Mouse (Mus musculus): Measurements from ENCODE around the gene Rlim. TPM values are rescaled to one million over a fixed set of nuclear protein-coding genes. Genes with fewer than 3 reads are reported as not detected.

Gene Rlim
- polyA plus RNA-seq, 1 experiment from 2014 or later: 18.9 TPM

GRCm38 (mm10) chrX:103981806-103982205 lies 722 bp upstream of the Rlim start:
- ATAC-seq (replicated peaks; ENCODE audit: insufficient number of reproducible peaks, insufficient read depth, low FRiP score, low read depth): no peak
- Histone ChIP-seq H3K4me1 (replicated peaks) (peaks cover 2% of the 10 kb centered on the region; the same call in 1 of the 2 replicates), H3K9me3 (replicated peaks) (no peaks in the 10 kb centered on the region), H3K27ac (peak overlapping the region; percentile 95), H3K36me3 (no peaks in the 10 kb centered on the region), H3K27me3 (peaks cover 4% of the 10 kb centered on the region; the same call in 1 of the 2 replicates), H3K4me2 (peak overlapping the region; percentile 52), H3K9ac (no peak overlapping the region), H3K4me3 (peak overlapping the region; percentile 68)
- WGBS: 74% methylated on average over 10 of the region's 10 CpGs

GRCm38 (mm10) chrX:103980590-103981168 lies 405 bp downstream of the Rlim start:
- H3K36me3 ChIP-seq: peaks cover 3% of the 10 kb centered on the region; the same call in 1 of the 2 replicates
- peak overlapping the region; percentile 95 for H3K27ac ChIP-seq
- H3K4me1 ChIP-seq (replicated peaks): peaks cover 2% of the 10 kb centered on the region; the same call in 1 of the 2 replicates
- peak overlapping the region; percentile 68 for H3K4me3 ChIP-seq
- no peaks in the 10 kb centered on the region for H3K9me3 ChIP-seq (replicated peaks)
- peak overlapping the region; percentile 58 for H3K4me2 ChIP-seq
- H3K9ac ChIP-seq: peak overlapping the region; percentile 72
- peak; percentile 30; the same call in 1 of the 2 replicates for ATAC-seq (replicated peaks; ENCODE audit: insufficient number of reproducible peaks, insufficient read depth, low FRiP score, low read depth)
- WGBS: 14% methylated on average over 50 of the region's 51 CpGs
- no peaks in the 10 kb centered on the region for H3K27me3 ChIP-seq

GRCm38 (mm10) chrX:103980036-103980435 lies 1.0 kb downstream of the Rlim start:
- Histone ChIP-seq H3K4me2 (peak overlapping the region; percentile 58), H3K4me1 (replicated peaks) (peaks cover 2% of the 10 kb centered on the region; the same call in 1 of the 2 replicates), H3K9me3 (replicated peaks) (no peaks in the 10 kb centered on the region), H3K9ac (peak overlapping the region; percentile 72), H3K27ac (peak overlapping the region; percentile 95), H3K4me3 (peak overlapping the region; percentile 68), H3K36me3 (peaks cover 3% of the 10 kb centered on the region; the same call in 1 of the 2 replicates), H3K27me3 (no peaks in the 10 kb centered on the region)
- no peak for ATAC-seq (replicated peaks; ENCODE audit: insufficient number of reproducible peaks, insufficient read depth, low FRiP score, low read depth)
- WGBS: 9% methylated on average over 12 of the region's 12 CpGs

DNA sequence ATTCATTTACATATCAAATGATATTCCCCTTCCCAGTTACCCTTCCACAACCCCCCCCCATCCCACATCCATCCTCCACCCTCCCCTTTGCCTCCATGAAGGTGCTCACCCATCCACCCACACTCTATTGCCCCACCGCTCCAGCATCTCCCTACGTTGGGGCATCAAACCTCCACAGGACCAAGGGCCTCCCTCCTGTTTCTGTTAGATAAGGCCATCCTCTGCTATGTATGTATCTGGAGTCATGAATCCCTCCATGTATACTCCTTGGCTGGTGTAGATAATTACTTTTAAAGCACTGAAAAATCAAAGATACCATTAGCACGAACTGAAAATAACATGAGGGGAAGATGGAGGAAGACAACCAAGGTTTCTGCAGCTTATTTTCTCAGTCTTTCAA lies 41.4 kb downstream of the Rlim start:
- Histone ChIP-seq H3K27me3 (peaks cover 15% of the 10 kb centered on the region), H3K4me2 (no peak overlapping the region), H3K4me1 (replicated peaks) (no peaks in the 10 kb centered on the region), H3K9ac (no peak overlapping the region), H3K27ac (no peak overlapping the region), H3K4me3 (no peak overlapping the region), H3K9me3 (replicated peaks) (no peaks in the 10 kb centered on the region), H3K36me3 (no peaks in the 10 kb centered on the region)
- ATAC-seq (replicated peaks; ENCODE audit: insufficient number of reproducible peaks, insufficient read depth, low FRiP score, low read depth): no peak
- 87% methylated on average over 3 of the region's 3 CpGs for WGBS

DNA sequence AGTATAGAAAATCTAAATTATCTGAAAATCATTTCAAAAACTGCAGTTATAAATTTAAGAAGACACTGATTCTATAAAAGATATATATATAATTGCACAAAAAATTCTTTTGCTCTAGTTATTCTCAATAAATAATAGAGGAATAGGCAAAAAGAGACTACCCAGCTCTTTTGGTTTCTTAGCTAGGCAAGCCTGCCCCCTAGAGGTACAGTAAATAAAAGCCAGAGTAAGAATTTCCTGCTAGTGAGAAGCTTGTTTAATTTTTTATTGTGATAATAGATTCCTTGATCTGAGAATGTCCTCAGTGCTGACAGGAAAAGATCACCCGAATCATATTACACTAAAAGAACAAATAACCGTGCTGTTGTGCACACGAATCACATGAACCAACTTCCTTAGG lies 43.8 kb downstream of the Rlim start:
- H3K4me1 ChIP-seq (replicated peaks): no peaks in the 10 kb centered on the region
- no peak overlapping the region for H3K4me3 ChIP-seq
- peaks cover 11% of the 10 kb centered on the region for H3K27me3 ChIP-seq
- H3K27ac ChIP-seq: no peak overlapping the region
- H3K9me3 ChIP-seq (replicated peaks): no peaks in the 10 kb centered on the region
- H3K36me3 ChIP-seq: no peaks in the 10 kb centered on the region
- ATAC-seq (replicated peaks; ENCODE audit: insufficient number of reproducible peaks, insufficient read depth, low FRiP score, low read depth): no peak
- H3K9ac ChIP-seq: no peak overlapping the region
- H3K4me2 ChIP-seq: no peak overlapping the region
- WGBS: 21% methylated on average over 3 of the region's 3 CpGs

DNA sequence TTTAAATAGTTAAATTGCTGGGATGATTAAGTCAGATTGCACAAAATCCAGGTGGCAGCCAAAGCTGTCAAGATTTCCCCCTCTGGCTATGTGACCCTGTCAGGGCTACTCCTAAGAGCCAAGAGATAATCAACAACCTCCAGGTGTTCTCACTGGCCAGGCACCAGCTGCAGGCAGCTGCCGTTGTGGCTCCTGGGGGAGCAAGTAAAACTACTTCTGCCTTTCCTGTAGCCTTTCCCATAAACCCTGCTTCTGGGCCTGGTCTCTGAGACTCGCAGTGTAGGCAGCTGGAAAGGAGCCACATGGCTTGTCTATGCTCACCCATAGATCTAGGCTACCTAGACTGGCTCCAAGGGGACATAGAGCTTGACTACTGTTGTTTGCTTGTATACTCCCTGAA lies 58.6 kb downstream of the Rlim start:
- no peak overlapping the region for H3K9ac ChIP-seq

GRCm38 (mm10) chrX:103918954-103919353 lies 62.1 kb downstream of the Rlim start:
- Histone ChIP-seq H3K4me3 (no peak overlapping the region), H3K36me3 (no peaks in the 10 kb centered on the region), H3K9me3 (replicated peaks) (no peaks in the 10 kb centered on the region), H3K27ac (no peak overlapping the region), H3K4me1 (replicated peaks) (no peaks in the 10 kb centered on the region), H3K27me3 (peaks cover 48% of the 10 kb centered on the region), H3K4me2 (no peak overlapping the region), H3K9ac (no peak overlapping the region)
- no peak for ATAC-seq (replicated peaks; ENCODE audit: insufficient number of reproducible peaks, insufficient read depth, low FRiP score, low read depth)
- 21% methylated on average over 5 of the region's 5 CpGs for WGBS

More for the DNA sequence above, 58.6 kb downstream of the Rlim start:
- no peak overlapping the region for H3K4me3 ChIP-seq
- no peaks in the 10 kb centered on the region for H3K36me3 ChIP-seq
- H3K4me2 ChIP-seq: no peak overlapping the region
- 39% methylated on average over 2 of the region's 2 CpGs for WGBS
- ATAC-seq (replicated peaks; ENCODE audit: insufficient number of reproducible peaks, insufficient read depth, low FRiP score, low read depth): no peak
- H3K9me3 ChIP-seq (replicated peaks): no peaks in the 10 kb centered on the region
- H3K27ac ChIP-seq: no peak overlapping the region
- no peaks in the 10 kb centered on the region for H3K4me1 ChIP-seq (replicated peaks)
- peaks cover 26% of the 10 kb centered on the region for H3K27me3 ChIP-seq

- WGBS: 16% methylated on average over 3 of the region's 3 CpGs
Measured at GRCm38 (mm10) chrX:103914790-103915189, 66.3 kb downstream of the Rlim start.

More at GRCm38 (mm10) chrX:103914790-103915189, 66.3 kb downstream of the Rlim start:
- H3K4me1 ChIP-seq (replicated peaks): no peaks in the 10 kb centered on the region
- peaks cover 51% of the 10 kb centered on the region for H3K27me3 ChIP-seq
- no peaks in the 10 kb centered on the region for H3K9me3 ChIP-seq (replicated peaks)
- H3K36me3 ChIP-seq: no peaks in the 10 kb centered on the region
- no peak overlapping the region for H3K27ac ChIP-seq
- no peak overlapping the region for H3K9ac ChIP-seq
- H3K4me3 ChIP-seq: no peak overlapping the region
- no peak overlapping the region for H3K4me2 ChIP-seq
- ATAC-seq (replicated peaks; ENCODE audit: insufficient number of reproducible peaks, insufficient read depth, low FRiP score, low read depth): no peak

Other genes starting within 250 kb of the Rlim start
- gene Slc16a2, start 159.3 kb downstream of the Rlim start, polyA plus RNA-seq (2015; fragmentation: Nextera tagmentation; extraction: Ambion mirVana): 19.7 and 22.1 TPM in 2 replicates
- gene Nexmif, start 219.9 kb upstream of the Rlim start, polyA plus RNA-seq (2015; fragmentation: Nextera tagmentation; extraction: Ambion mirVana): 1.5 and 1.6 TPM in 2 replicates